9 mouse cellular contexts compared by ENCODE assay signal in genomic region chr11:68004191-68004590, GRCm38 (mm10). TPM values are rescaled to one million over a fixed set of nuclear protein-coding genes. Genes with fewer than 3 reads are reported as not detected.
A peak's percentile ranks its signal among the peaks of the same experiment; 100 is the strongest.
DNase-seq lines count a peak whose midpoint lies in the region; ATAC-seq and TF ChIP-seq lines count a peak whose summit lies in the region.
"Had no signal": no experiment of that assay in that cellular context is flagged by ENCODE, and none has a peak within 500 bp of the region (broad histone marks: within the 10 kb centered on the region; RNA-seq: fewer than 3 reads in every experiment).

No protein-coding gene starts in this region.

- no peaks in the 10 kb centered on the region for H3K36me3 ChIP-seq in E14TG2a.4 (ENCODE audit: insufficient read depth, low read length)
- H3K36me3 ChIP-seq: limb, embryonic 13.5 days had no signal

- peak; percentile 92 for TF ChIP-seq CTCF in E14TG2a.4 (conservative IDR thresholded peaks at IDR 0.05; ENCODE audit: low read length)

- no peak for ATAC-seq in erythroid progenitor cell, adult 5-6 weeks (replicated peaks; ENCODE audit: low FRiP score, poor library complexity, severe bottlenecking)

- no peaks in the 10 kb centered on the region for H3K9me3 ChIP-seq in E14TG2a.4 (ENCODE audit: low read length)
- H3K9me3 ChIP-seq: limb, embryonic 13.5 days had no signal

- H3K4me1 ChIP-seq in E14TG2a.4 (replicated peaks; ENCODE audit: low read depth, low read length) = peaks cover 4% of the 10 kb centered on the region

- DNase-seq in R1 (ENCODE audit: low read depth, low spot score) = peak; percentile 41
- peak; percentile 83 to 87 for DNase-seq in cerebellum, postnatal 25 days
- peak; percentile 52 to 66 for DNase-seq in gastrocnemius, postnatal 4 days (ENCODE audit: low spot score in 2 of 2)
- DNase-seq in layer of hippocampus, adult 9-10 months (ENCODE audit: low spot score) = peak; percentile 60
- DNase-seq in lung, postnatal 36 days = peak; percentile 83
- DNase-seq in skeletal muscle tissue, adult 2 months (ENCODE audit: low read depth, low spot score) = peak; percentile 34

- H3K4me3 ChIP-seq in E14TG2a.4 (replicated peaks; ENCODE audit: low read length) = no peak overlapping the region
- H3K4me3 ChIP-seq: limb, embryonic 13.5 days had no signal

- H3K27me3 ChIP-seq in E14TG2a.4 (ENCODE audit: insufficient read depth, low read length) = no peaks in the 10 kb centered on the region

RNA-seq across cellular contexts. Expression of gene Stx8, which starts 38.2 kb away (rescaled TPM):
- total RNA-seq in gastrocnemius, postnatal 4 days (2021) = 10 to 100 TPM; 26.4 to 26.9 TPM
- total RNA-seq in erythroid progenitor cell, adult 5-6 weeks (2015; ENCODE audit: low replicate concordance) = 7.6 and 14.7 TPM in 2 replicates
- total RNA-seq in erythroid progenitor cell, adult 5-6 weeks (2017; ENCODE audit: low replicate concordance) = 3.3 and 8.7 TPM in 2 replicates

RNA-seq across cellular contexts. Expression of gene Cfap52, which starts 38.7 kb away (rescaled TPM):
- total RNA-seq in gastrocnemius, postnatal 4 days (2021) = 1 to 10 TPM; 4.7 to 5.2 TPM
- total RNA-seq in erythroid progenitor cell, adult 5-6 weeks (2015; ENCODE audit: low replicate concordance) = not detected in 2 replicates
- total RNA-seq in erythroid progenitor cell, adult 5-6 weeks (2017; ENCODE audit: low replicate concordance) = not detected in 2 replicates

Comparison
In these comparisons a context has a peak if more than half of its experiments do, and no peak if none do; other contexts are left out.
1. DNase-seq: peak in every context shown above with its lines; median percentile 85 in cerebellum, postnatal 25 days; 83 in lung, postnatal 36 days; 60 in layer of hippocampus, adult 9-10 months; 59 in gastrocnemius, postnatal 4 days; 41 in R1; 34 in skeletal muscle tissue, adult 2 months.
2. RNA of gene Cfap52, which starts 38.7 kb away (total RNA-seq): 4.7 to 5.2 TPM in gastrocnemius, postnatal 4 days; not detected in erythroid progenitor cell, adult 5-6 weeks; every median in the first group is over 4 times any median in the second.